Mouse (Mus musculus) midbrain, embryonic 16.5 days (tissue): ENCODE data around the gene Anln. TPM values are rescaled to one million over a fixed set of nuclear protein-coding genes. Genes with fewer than 3 reads are reported as not detected.

ENCODE experiments used
- ATAC-seq: fragments of 200-750 bp; cut with Nextera tagmentation; 2 replicates; pipeline ENCODE4 v1.8.0; 2017; ENCODE audit warnings: moderate TSS enrichment
- H3K27ac ChIP-seq: fragments of 300-500 bp; sonication (generic); 2 replicates; pipeline ENCODE4 v1.5.1; 2014; ENCODE audit warnings: mild to moderate bottlenecking, low read length, mixed read lengths
- H3K27me3 ChIP-seq: fragments of 300-500 bp; sonication (generic); 2 replicates; pipeline ENCODE4 v1.6.1; 2014; ENCODE audit warnings: low read depth, low read length, mixed read lengths; ENCODE audit not compliant: control insufficient read depth, insufficient read depth
- H3K36me3 ChIP-seq: fragments of 300-500 bp; sonication (generic); 2 replicates; pipeline ENCODE4 v1.6.1; 2014; ENCODE audit warnings: mild to moderate bottlenecking, low read length, moderate library complexity, mixed read lengths; ENCODE audit not compliant: control insufficient read depth, insufficient read depth
- H3K4me1 ChIP-seq: fragments of 300-500 bp; sonication (generic); 2 replicates; pipeline ENCODE4 v1.6.1; 2014; ENCODE audit warnings: mild to moderate bottlenecking, low read length, mixed read lengths; ENCODE audit not compliant: control insufficient read depth, insufficient read depth
- H3K4me2 ChIP-seq: fragments of 300-500 bp; sonication (generic); 2 replicates; pipeline ENCODE4 v1.6.1; 2014; ENCODE audit warnings: mild to moderate bottlenecking, low read length, mixed read lengths
- H3K4me3 ChIP-seq: fragments of 300-500 bp; sonication (generic); 2 replicates; pipeline ENCODE4 v1.5.1; 2014; ENCODE audit warnings: low read depth, mild to moderate bottlenecking, low read length, moderate library complexity, mixed read lengths
- H3K9ac ChIP-seq: fragments of 300-500 bp; sonication (generic); 2 replicates; pipeline ENCODE4 v1.6.1; 2014; ENCODE audit warnings: low read depth, low read length, mixed read lengths
- H3K9me3 ChIP-seq: fragments of 300-500 bp; sonication (generic); replicated peaks from 2 replicates; pipeline ENCODE4 v1.6.1; 2014; ENCODE audit warnings: mild to moderate bottlenecking, low read length, mixed read lengths; ENCODE audit not compliant: control insufficient read depth, poor library complexity, severe bottlenecking
- WGBS: fragments of 180-500 bp; shearing (Covaris S2); extraction: QIAGEN DNeasy Blood & Tissue Kit; methylation state at CpG from one replicate; pipeline ENCODE4 v1.1.7; 2014; 5-methylcytosine and 5-hydroxymethylcytosine counted together
- polyA plus RNA-seq: library from polyadenylated mRNA; unstranded; fragments of >200 nt; fragmentation: Nextera tagmentation; extraction: Ambion mirVana; gene quantifications from 2 replicates; pipeline ENCODE4 v1.2.1, GENCODE M21; 2015

The Anln gene
- polyA plus RNA-seq, 1 experiment from 2014 or later, result 3.4 TPM

DNA sequence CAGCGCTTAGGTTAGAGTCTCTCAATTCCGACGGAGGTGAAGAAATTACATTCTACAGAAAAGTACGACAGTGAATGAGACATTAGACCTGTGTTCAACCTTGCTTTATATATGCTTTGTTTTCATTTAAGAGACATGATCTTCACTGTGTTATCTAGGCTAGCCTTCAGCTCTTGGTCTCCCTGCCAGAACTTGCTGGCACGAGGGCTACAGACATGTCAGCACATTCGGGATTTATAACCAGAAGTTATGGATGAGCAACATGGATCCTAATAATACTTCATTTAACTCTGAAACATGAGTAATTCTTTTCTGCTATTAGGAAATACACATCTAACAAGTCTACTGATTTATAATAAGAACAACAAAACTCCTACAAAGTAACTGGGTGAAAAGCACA lies 28.1 kb downstream of the Anln start:
- WGBS, result 96% methylated on average over 6 of the region's 6 CpGs
- Histone ChIP-seq H3K36me3 (no peaks in the 10 kb centered on the region), H3K9ac (no peak overlapping the region), H3K4me3 (no peak overlapping the region), H3K27me3 (no peaks in the 10 kb centered on the region), H3K9me3 (no peaks in the 10 kb centered on the region), H3K4me2 (no peak overlapping the region), H3K27ac (no peak overlapping the region), H3K4me1 (no peaks in the 10 kb centered on the region)
- no peak for ATAC-seq

GRCm38 (mm10) chr9:22355919-22356318 lies 33.1 kb downstream of the Anln start:
- no peaks in the 10 kb centered on the region for H3K9me3 ChIP-seq
- no peak for ATAC-seq
- WGBS, result 68% methylated on average over 3 of the region's 3 CpGs

DNA sequence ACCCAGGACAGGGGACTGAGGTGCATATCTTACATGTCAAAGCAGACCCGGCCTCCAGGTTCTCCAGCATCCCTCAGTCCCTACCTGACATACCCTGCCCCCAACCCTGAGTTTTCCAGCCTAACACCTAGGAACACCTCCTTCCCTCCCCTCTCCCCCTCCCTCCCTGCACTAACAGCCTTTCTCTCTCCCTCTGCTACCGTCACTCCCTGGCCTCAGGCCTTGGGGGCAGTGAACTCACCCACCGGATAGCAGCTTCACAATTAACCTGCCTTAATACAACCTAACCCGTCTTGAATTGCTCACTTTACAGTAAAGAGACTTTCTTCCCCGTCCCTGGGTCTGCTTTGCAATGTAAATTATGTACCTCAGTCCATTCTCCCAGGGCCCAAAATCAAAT lies 35.1 kb downstream of the Anln start:
- Histone ChIP-seq H3K27me3 (no peaks in the 10 kb centered on the region), H3K36me3 (no peaks in the 10 kb centered on the region), H3K4me3 (no peak overlapping the region), H3K4me2 (no peak overlapping the region), H3K9ac (no peak overlapping the region), H3K27ac (no peak overlapping the region), H3K9me3 (no peaks in the 10 kb centered on the region), H3K4me1 (no peaks in the 10 kb centered on the region)
- ATAC-seq, result no peak
- WGBS, result 77% methylated on average over 5 of the region's 5 CpGs

More at GRCm38 (mm10) chr9:22355919-22356318, 33.1 kb downstream of the Anln start:
- Histone ChIP-seq H3K36me3 (no peaks in the 10 kb centered on the region), H3K4me1 (no peaks in the 10 kb centered on the region), H3K4me2 (no peak overlapping the region), H3K9ac (no peak overlapping the region), H3K27ac (no peak overlapping the region), H3K27me3 (no peaks in the 10 kb centered on the region), H3K4me3 (no peak overlapping the region)

DNA sequence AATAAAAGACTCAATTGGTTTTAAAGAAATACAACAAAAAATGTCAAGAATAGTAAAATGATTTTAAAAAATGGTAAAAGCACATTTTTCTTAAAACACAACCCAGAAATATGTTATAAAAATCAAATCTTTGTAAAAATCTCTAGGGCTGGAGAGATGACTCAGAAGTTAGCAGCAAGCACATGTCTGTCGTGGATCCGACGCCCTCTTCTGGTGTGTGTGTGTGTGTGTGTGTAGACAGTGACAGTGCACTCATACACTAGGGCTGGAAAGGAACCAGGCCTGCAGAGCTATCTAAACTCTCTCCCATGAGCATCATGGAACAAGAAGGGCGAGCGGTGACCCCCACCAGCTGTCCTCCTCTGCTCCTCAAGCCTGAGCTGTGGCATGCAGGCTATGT lies 35.5 kb downstream of the Anln start:
- 96% methylated on average over 5 of the region's 5 CpGs for whole genome bisulfite sequencing
- no peak overlapping the region for H3K27ac ChIP-seq
- no peak overlapping the region for H3K4me2 ChIP-seq
- H3K4me1 ChIP-seq, result no peaks in the 10 kb centered on the region
- no peaks in the 10 kb centered on the region for H3K9me3 ChIP-seq
- no peaks in the 10 kb centered on the region for H3K27me3 ChIP-seq
- no peaks in the 10 kb centered on the region for H3K36me3 ChIP-seq
- H3K9ac ChIP-seq, result no peak overlapping the region
- no peak for ATAC-seq
- H3K4me3 ChIP-seq, result no peak overlapping the region

DNA sequence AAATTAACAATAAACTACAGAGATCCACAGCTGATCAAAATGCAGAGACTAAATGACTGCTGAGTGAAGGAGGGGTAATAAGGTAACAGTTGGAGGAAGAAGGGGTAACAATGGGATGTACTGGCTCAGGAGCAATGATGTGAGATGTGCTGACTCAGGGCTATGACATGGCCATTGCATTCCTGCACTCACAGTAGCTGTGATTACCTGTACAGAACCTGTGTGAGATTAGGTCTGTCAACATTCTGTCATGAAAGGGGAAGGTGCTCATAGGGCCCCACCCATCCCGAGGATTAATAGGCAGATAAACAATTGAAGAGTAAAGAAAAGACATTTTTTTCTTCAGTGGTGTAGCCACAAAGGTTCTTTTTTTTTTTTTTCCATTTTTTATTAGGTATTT lies 48.7 kb downstream of the Anln start:
- Histone ChIP-seq H3K36me3 (no peaks in the 10 kb centered on the region), H3K4me2 (no peak overlapping the region), H3K9me3 (no peaks in the 10 kb centered on the region), H3K4me1 (no peaks in the 10 kb centered on the region), H3K4me3 (no peak overlapping the region), H3K27ac (no peak overlapping the region), H3K9ac (no peak overlapping the region), H3K27me3 (no peaks in the 10 kb centered on the region)
- ATAC-seq, result no peak
- WGBS, result 97% methylated on average over 1 of the region's 1 CpGs

DNA sequence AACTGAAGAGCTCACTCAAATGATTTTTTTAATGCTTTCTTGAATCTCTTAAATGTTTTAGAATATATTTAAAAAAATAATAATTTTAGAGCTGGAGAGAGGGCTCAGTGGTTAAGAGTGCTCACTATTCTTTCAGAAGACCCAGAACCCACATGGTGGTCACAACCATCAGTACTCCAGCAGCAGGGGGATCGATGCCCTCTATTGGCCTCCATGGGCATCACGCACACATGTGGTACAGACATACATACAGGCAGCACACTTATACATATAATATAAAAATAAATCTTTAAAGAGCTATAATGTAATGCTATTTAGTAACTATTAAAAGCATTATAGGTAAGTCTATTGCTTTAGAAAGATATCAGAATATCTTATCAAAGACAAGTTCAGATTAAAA lies 51.8 kb downstream of the Anln start:
- Histone ChIP-seq H3K27ac (no peak overlapping the region), H3K9me3 (no peaks in the 10 kb centered on the region), H3K36me3 (no peaks in the 10 kb centered on the region), H3K4me3 (no peak overlapping the region), H3K4me2 (no peak overlapping the region), H3K4me1 (no peaks in the 10 kb centered on the region), H3K27me3 (no peaks in the 10 kb centered on the region), H3K9ac (no peak overlapping the region)
- ATAC-seq, result no peak
- WGBS, result 96% methylated on average over 2 of the region's 2 CpGs

DNA sequence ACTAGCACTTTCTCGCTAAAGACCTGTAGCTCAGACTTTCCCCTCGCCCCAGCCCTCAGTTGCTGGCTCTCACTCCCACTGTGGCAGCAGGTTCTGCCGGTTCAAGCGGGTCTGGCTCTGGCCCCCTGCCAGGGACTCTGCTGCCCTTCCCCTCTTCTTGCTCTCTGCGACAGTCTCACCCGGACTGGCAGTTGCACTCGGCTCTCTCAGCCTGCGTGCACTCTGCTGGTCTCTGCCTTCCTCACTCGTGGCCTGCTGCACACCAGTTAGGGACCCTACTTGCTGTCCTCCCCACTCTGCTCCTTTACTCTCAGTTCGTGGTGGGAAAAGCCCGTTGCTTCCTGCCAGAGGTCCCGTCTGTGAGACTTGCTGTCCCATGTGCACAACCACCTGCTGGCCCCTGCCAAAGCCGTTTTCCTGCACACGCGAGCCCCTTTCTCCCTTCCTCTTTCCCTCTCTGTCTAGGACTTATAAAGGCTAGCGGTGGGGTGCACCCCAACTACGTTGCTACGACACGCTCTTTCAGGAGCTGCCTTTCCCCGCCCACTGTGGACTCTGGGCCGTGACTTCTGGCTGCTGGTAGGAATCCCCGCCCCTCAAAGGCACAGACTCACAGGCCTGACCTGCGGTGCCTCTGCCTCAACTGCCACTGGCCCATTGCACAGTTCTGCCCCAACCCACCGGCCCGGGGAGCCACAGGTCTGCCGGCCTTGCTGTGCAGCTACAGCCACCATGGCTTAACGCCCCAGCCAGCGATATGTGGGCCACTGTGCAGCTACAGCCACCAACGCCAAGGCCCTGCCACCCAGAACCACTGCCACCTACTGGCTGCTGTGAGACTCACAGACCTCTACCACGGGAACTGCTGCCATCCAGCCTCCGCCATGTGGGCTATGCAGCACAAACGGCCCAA lies 61.3 kb downstream of the Anln start:
- peak overlapping the region; percentile 63 for H3K9ac ChIP-seq
- H3K4me3 ChIP-seq, result peak overlapping the region; percentile 46
- peaks cover 9% of the 10 kb centered on the region; the same call in 1 of the 2 replicates for H3K4me1 ChIP-seq
- no peaks in the 10 kb centered on the region for H3K36me3 ChIP-seq
- peak; percentile 95 for ATAC-seq
- H3K27me3 ChIP-seq, result no peaks in the 10 kb centered on the region
- H3K27ac ChIP-seq, result 0 out of 2 replicates have a peak overlapping the region, but pooled peaks have one; percentile 10
- no peaks in the 10 kb centered on the region for H3K9me3 ChIP-seq
- peak overlapping the region; percentile 75 for H3K4me2 ChIP-seq
- under 1% methylated on average over 32 of the region's 32 CpGs for WGBS

DNA sequence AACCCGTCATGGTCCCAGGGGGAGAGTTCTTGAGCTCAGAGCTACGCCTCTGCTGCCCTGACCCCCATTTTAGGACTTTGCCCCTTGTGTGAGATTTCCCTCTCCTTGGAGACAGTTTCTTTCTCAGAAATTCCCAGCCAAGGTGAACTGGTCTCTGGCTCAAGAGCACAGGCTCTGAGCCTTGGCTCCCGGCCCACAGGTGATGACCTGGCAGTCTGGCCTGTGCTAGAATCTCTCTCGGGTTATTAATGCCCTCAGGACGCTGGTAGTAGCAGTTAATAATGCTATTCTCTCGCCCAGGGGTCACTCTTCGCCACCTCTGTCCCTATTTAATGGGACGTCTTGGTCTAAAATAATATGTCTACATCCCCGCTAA lies 61.9 kb downstream of the Anln start:
- H3K4me2 ChIP-seq, result peak overlapping the region; percentile 75

DNA sequence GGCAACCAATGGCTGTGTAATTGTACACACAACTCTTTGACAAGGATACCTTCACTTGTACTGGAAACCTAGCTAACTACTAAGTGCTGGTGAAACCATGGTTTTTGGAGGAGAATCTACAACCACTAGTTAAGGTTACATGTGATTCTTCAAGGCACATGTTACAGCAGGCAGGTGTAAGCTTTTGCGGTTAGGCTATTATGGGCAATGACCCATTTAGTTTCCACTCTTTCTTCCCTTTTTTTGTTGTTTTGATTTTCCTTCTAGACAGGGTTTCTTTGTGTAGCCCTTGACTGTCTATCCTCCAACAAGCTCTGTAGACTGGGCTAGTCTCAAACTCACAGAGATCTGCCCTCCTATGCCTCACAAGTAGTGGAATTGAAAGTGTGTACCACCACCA lies 64.4 kb downstream of the Anln start:
- no peak for ATAC-seq
- Histone ChIP-seq H3K27ac (no peak overlapping the region), H3K4me2 (no peak overlapping the region), H3K4me1 (peaks cover 9% of the 10 kb centered on the region; the same call in 1 of the 2 replicates), H3K4me3 (no peak overlapping the region), H3K36me3 (no peaks in the 10 kb centered on the region), H3K9ac (no peak overlapping the region), H3K27me3 (no peaks in the 10 kb centered on the region), H3K9me3 (no peaks in the 10 kb centered on the region)
- WGBS, result 100% methylated on average over 1 of the region's 1 CpGs

More for the DNA sequence above, 61.9 kb downstream of the Anln start:
- Histone ChIP-seq H3K4me3 (peak overlapping the region; percentile 46), H3K27ac (no peak overlapping the region), H3K9ac (peak overlapping the region; percentile 63; the same call in 1 of the 2 replicates), H3K9me3 (no peaks in the 10 kb centered on the region), H3K36me3 (no peaks in the 10 kb centered on the region), H3K27me3 (no peaks in the 10 kb centered on the region), H3K4me1 (peaks cover 9% of the 10 kb centered on the region; the same call in 1 of the 2 replicates)
- WGBS, result 14% methylated on average over 9 of the region's 9 CpGs
- no peak for ATAC-seq
